Mouse (Mus musculus): Measurements from ENCODE around the gene Zfp511. TPM values are rescaled to one million over a fixed set of nuclear protein-coding genes. Genes with fewer than 3 reads are reported as not detected.

Gene Zfp511
- total and polyA plus RNA-seq, 3 experiments: 17.4 to 25.7 (median 23.8) TPM

DNA sequence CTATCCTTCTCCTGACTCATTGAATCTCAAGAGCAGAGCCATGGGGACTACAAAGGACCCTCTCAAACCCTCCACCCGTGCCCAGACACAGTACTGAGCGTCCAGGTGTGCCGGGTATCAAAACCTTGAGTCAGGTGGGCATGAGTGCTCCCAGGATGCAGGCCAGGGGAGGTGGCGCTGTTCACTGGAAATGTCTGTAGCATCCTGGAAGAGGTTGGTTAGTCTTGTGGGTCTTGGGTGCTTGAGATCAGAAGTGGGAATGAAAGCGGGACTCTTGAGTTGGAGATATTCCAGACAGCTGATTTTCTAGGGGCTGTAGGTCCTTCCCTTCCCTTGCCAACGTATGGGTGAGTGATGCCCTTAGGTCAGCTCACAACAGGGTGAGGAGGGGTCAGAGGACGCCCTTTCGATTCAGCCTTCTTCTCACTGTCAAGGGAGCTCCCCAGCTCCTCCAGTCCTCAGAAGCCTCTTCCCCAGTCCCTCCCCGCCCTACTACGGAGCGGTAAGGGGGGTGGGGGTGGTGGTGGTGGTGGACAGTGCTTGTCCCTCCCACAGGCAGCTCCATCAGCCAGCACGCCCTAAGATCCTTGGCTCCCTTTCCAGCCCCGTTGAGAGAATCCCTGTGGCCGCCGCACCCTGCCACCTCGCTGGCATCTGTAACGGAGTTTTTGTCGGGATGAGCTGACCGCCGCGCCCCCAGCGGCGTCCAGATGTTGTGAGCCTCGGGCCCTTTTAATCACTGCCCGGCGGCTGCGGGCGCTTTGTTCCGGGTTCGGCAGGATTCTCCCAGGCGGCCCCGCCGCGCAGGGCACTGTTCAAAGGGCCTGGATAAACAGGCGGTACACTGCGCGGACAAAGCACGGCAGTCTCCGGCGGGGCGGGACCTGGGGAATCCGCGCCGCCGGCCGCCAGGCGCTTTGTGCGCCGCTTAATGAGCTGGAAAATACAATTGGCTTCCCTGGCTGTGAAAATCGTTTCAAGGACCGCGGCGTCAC, 21.5 kb downstream of the Zfp511 start:
- TF ChIP-seq GATA2 (IDR thresholded peaks at IDR 0.05; ENCODE audit: borderline replicate concordance, low read depth, low read length): no peak
- TF ChIP-seq GATA1 (IDR thresholded peaks at IDR 0.05; ENCODE audit: borderline replicate concordance, low read length): no peak
- TF ChIP-seq TAL1 (conservative IDR thresholded peaks at IDR 0.05; ENCODE audit: low read depth, low read length): no peak
- TF ChIP-seq POLR2AphosphoS5 (IDR thresholded peaks at IDR 0.05; ENCODE audit: insufficient replicate concordance, low read depth, low read length): no peak
- no peak for TF ChIP-seq CTCF (IDR thresholded peaks at IDR 0.05; ENCODE audit: low read depth, low read length)
- no peaks in the 10 kb centered on the region for H3K9me3 ChIP-seq (replicated peaks)
- no peak overlapping the region for H3K4me3 ChIP-seq (ENCODE audit: low read depth, low read length)
- H3K36me3 ChIP-seq (replicated peaks): no peaks in the 10 kb centered on the region
- DNase-seq (ENCODE audit: low spot score): no peak
- ATAC-seq (ENCODE audit: extremely low read depth, insufficient number of reproducible peaks, low FRiP score, poor library complexity, severe bottlenecking): no peak
- no peaks in the 10 kb centered on the region for H3K4me1 ChIP-seq (ENCODE audit: insufficient read depth, low read depth, low read length)
- H3K27me3 ChIP-seq (ENCODE audit: insufficient read depth, low read length): peaks cover 59% of the 10 kb centered on the region

DNA sequence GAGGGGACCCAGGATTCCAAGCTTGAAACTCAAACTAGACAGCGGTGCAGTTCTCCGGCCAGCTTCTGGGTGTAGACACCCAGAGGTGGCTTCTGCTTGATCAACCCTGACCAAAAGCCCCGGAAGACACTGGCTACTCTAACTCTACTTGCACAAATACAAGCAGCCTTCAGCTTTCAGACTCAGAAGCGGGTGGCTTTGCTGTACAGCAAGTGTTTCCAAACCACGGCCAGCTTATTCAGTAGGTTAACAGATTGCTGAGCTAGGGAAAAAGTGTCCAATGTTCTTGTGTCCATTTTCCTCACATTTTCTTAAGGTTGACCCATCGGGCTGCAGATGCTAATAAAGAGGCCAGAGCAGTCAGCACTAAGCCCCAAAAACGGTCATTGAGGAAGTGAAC, 22.3 kb downstream of the Zfp511 start:
- Histone ChIP-seq H3K9me3 (replicated peaks) (no peaks in the 10 kb centered on the region), H3K4me1 (ENCODE audit: insufficient read depth, low read depth, low read length) (no peaks in the 10 kb centered on the region), H3K27me3 (ENCODE audit: insufficient read depth, low read length) (peaks cover 54% of the 10 kb centered on the region), H3K4me3 (ENCODE audit: low read depth, low read length) (no peak overlapping the region), H3K36me3 (replicated peaks) (no peaks in the 10 kb centered on the region)
- ATAC-seq (ENCODE audit: extremely low read depth, insufficient number of reproducible peaks, low FRiP score, poor library complexity, severe bottlenecking) (no peak), DNase-seq (ENCODE audit: low spot score) (no peak)
- no peak for TF ChIP-seq POLR2AphosphoS5 (IDR thresholded peaks at IDR 0.05; ENCODE audit: insufficient replicate concordance, low read depth, low read length)
- no peak for TF ChIP-seq TAL1 (conservative IDR thresholded peaks at IDR 0.05; ENCODE audit: low read depth, low read length)
- TF ChIP-seq GATA2 (IDR thresholded peaks at IDR 0.05; ENCODE audit: borderline replicate concordance, low read depth, low read length): no peak
- no peak for TF ChIP-seq GATA1 (IDR thresholded peaks at IDR 0.05; ENCODE audit: borderline replicate concordance, low read length)
- TF ChIP-seq CTCF (IDR thresholded peaks at IDR 0.05; ENCODE audit: low read depth, low read length): no peak

DNA sequence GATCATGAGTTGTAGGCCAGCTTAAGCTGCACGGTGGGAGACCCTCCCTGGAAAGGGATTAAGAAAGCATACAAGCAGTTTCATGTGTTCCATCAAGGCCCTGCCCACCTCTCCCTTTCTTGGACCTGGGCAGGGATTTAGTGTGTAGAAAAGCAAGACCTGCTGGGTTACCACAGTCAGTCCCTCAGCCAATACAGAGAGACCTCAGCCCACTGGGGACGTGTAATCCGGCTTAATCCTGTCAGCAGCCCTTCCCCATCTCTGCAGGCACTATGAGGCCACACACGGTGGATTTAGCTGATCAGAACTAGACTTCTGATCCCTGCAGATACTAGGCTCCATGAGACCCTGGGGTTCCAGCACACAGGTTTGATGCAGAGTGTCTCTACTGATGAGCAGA, 23.4 kb downstream of the Zfp511 start:
- Histone ChIP-seq H3K4me3 (ENCODE audit: low read depth, low read length) (no peak overlapping the region), H3K36me3 (replicated peaks) (no peaks in the 10 kb centered on the region), H3K4me1 (ENCODE audit: insufficient read depth, low read depth, low read length) (no peaks in the 10 kb centered on the region), H3K9me3 (replicated peaks) (no peaks in the 10 kb centered on the region), H3K27me3 (ENCODE audit: insufficient read depth, low read length) (peaks cover 56% of the 10 kb centered on the region)
- no peak for ATAC-seq (ENCODE audit: extremely low read depth, insufficient number of reproducible peaks, low FRiP score, poor library complexity, severe bottlenecking)
- DNase-seq (ENCODE audit: low spot score): no peak
- TF ChIP-seq TAL1 (conservative IDR thresholded peaks at IDR 0.05; ENCODE audit: low read depth, low read length) (no peak), GATA1 (IDR thresholded peaks at IDR 0.05; ENCODE audit: borderline replicate concordance, low read length) (no peak), POLR2AphosphoS5 (IDR thresholded peaks at IDR 0.05; ENCODE audit: insufficient replicate concordance, low read depth, low read length) (no peak), GATA2 (IDR thresholded peaks at IDR 0.05; ENCODE audit: borderline replicate concordance, low read depth, low read length) (no peak), CTCF (IDR thresholded peaks at IDR 0.05; ENCODE audit: low read depth, low read length) (no peak)

DNA sequence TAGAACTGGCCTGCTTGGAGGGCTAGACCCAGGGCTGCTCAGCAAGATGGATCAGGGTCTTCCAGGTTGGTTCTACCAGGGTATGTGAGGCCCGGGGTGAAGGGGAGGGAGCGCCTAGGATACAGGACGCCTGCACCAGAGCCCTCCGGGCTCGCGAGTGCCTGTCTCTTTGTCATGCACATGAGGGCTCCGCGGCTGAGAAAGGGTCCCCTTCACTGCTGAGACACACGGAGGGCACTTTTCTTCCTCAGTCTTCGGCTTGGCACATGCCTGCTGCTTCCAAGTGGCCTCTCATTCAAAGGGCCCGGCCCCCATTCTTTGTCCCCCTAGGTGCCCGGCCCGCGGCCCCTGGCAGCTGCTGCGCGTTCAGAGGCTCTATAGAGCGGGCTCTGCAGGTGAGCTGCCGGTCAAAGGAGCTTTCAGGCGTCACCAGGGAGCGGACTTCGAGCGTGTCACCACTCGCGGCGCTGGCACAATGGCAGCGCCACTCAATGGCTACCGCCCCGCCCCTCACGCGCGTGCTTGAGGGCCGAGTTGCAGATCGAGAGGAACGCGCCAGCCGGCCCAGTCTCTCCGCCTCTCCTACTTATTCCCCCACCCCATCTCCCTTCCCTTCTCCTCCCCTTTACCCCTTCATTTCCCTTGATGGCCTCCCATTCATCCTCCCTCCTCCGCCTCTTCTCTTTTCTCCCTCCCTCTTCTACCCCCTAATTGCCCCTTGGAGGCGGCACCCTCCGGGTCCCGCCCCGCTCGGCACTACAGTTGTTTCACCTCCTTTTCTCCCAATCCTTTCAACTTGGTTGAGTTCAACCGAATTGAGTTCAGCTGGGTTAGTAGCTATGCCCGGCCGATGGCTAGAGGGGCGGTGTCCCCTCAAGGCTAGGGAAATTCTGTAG, 25.0 kb downstream of the Zfp511 start:
- H3K4me3 ChIP-seq (ENCODE audit: low read depth, low read length): no peak overlapping the region
- peaks cover 58% of the 10 kb centered on the region for H3K27me3 ChIP-seq (ENCODE audit: insufficient read depth, low read length)
- DNase-seq (ENCODE audit: low spot score) (no peak), ATAC-seq (ENCODE audit: extremely low read depth, insufficient number of reproducible peaks, low FRiP score, poor library complexity, severe bottlenecking) (no peak)
- no peaks in the 10 kb centered on the region for H3K4me1 ChIP-seq (ENCODE audit: insufficient read depth, low read depth, low read length)
- TF ChIP-seq GATA2 (IDR thresholded peaks at IDR 0.05; ENCODE audit: borderline replicate concordance, low read depth, low read length): no peak
- TF ChIP-seq TAL1 (conservative IDR thresholded peaks at IDR 0.05; ENCODE audit: low read depth, low read length): no peak
- no peak for TF ChIP-seq CTCF (IDR thresholded peaks at IDR 0.05; ENCODE audit: low read depth, low read length)
- no peak for TF ChIP-seq GATA1 (IDR thresholded peaks at IDR 0.05; ENCODE audit: borderline replicate concordance, low read length)
- TF ChIP-seq POLR2AphosphoS5 (IDR thresholded peaks at IDR 0.05; ENCODE audit: insufficient replicate concordance, low read depth, low read length): no peak
- no peaks in the 10 kb centered on the region for H3K9me3 ChIP-seq (replicated peaks)
- no peaks in the 10 kb centered on the region for H3K36me3 ChIP-seq (replicated peaks)

DNA sequence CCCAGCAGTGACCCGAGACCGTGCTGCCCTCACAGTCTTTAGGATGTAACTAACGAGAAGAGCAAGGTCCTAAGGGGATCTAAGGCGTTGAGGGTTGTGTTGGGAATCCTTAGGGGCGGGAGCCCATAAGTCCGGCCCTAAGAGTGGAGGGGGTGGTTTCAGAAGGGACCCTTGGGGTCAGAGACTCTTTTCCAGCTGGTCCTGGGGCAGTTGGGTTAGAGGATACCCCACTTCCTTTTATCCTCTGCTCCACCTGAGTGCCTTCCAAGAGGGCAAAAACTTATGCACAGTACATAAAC, 25.6 kb downstream of the Zfp511 start:
- ATAC-seq (ENCODE audit: extremely low read depth, insufficient number of reproducible peaks, low FRiP score, poor library complexity, severe bottlenecking) (no peak), DNase-seq (ENCODE audit: low spot score) (no peak)
- Histone ChIP-seq H3K4me1 (ENCODE audit: insufficient read depth, low read depth, low read length) (no peaks in the 10 kb centered on the region), H3K4me3 (ENCODE audit: low read depth, low read length) (no peak overlapping the region), H3K36me3 (replicated peaks) (no peaks in the 10 kb centered on the region), H3K27me3 (ENCODE audit: insufficient read depth, low read length) (peaks cover 54% of the 10 kb centered on the region), H3K9me3 (replicated peaks) (no peaks in the 10 kb centered on the region)
- TF ChIP-seq GATA2 (IDR thresholded peaks at IDR 0.05; ENCODE audit: borderline replicate concordance, low read depth, low read length) (no peak), POLR2AphosphoS5 (IDR thresholded peaks at IDR 0.05; ENCODE audit: insufficient replicate concordance, low read depth, low read length) (no peak), GATA1 (IDR thresholded peaks at IDR 0.05; ENCODE audit: borderline replicate concordance, low read length) (no peak), CTCF (IDR thresholded peaks at IDR 0.05; ENCODE audit: low read depth, low read length) (no peak), TAL1 (conservative IDR thresholded peaks at IDR 0.05; ENCODE audit: low read depth, low read length) (no peak)

DNA sequence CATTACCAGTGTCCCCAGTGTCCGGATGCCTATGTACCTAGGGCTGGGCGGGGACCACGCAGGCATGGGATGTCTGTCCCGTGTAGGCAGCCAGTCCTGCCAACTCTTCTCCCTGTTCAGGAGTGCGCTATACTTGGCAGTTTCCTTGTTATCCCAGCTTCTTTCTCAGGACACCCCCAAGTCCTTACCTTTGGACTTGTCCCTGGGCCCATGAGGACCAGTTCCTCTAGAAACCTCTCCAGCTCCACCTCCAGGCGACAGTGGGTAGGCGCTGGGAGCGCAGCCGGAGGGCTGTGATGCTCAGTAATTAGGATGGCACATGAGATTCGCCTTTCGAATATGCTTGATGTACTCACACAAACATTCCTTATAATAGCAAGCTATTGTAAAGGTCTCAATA, 26.1 kb downstream of the Zfp511 start:
- Histone ChIP-seq H3K4me1 (ENCODE audit: insufficient read depth, low read depth, low read length) (no peaks in the 10 kb centered on the region), H3K9me3 (replicated peaks) (no peaks in the 10 kb centered on the region), H3K36me3 (replicated peaks) (no peaks in the 10 kb centered on the region), H3K27me3 (ENCODE audit: insufficient read depth, low read length) (peaks cover 52% of the 10 kb centered on the region), H3K4me3 (ENCODE audit: low read depth, low read length) (no peak overlapping the region)
- ATAC-seq (ENCODE audit: extremely low read depth, insufficient number of reproducible peaks, low FRiP score, poor library complexity, severe bottlenecking) (no peak), DNase-seq (ENCODE audit: low spot score) (no peak)
- TF ChIP-seq GATA1 (IDR thresholded peaks at IDR 0.05; ENCODE audit: borderline replicate concordance, low read length) (no peak), TAL1 (conservative IDR thresholded peaks at IDR 0.05; ENCODE audit: low read depth, low read length) (no peak)
